Mouse (Mus musculus): ENCODE measurements around the gene Afdn.
A peak's percentile ranks its signal among the peaks of the same experiment; 100 is the strongest.
"Not testable (repeated sequence)": the region's sequence is repeated elsewhere in the genome, so short reads cannot be mapped to it uniquely, and the experiment has no call there.

Gene Afdn

DNA sequence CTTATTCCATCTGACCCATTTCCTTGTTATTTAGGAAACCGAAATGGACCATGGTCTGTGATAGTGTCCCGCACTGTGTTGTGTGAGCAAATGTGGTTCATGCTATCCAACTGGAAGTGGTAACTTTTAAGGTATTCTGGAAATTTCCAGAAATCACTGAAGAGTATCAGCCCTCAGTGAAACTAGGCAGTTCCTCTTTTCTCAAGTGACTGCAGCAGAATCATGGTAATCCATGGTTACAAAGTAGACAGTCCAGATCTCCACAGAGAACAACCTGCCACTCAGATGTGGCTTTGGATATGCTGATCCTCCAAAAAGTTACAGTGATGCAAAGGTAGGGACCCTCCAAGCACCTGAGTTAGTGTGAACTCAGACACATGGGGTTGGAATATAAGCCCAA, 21.4 kb upstream of the Afdn start:
- no peak for DNase-seq (ENCODE audit: low spot score)

DNA sequence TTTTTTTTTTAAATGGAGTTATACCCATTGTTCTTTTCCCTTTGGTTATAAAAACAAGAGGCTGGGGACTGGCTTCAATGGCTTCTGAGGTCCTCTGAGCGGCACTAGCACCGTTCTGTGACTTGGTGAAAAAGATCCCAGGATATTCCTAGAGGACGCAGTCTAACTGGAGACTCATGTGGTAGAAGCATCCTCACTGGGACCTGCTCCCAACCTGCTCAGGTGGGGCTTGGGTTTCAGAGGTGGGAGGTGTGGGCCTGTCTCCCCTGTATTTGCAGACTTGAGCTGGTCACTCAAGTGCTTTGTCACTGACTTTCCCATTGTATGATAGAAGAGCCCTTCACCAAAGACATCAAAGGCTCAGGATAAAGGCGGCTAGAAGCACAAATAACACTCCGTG, 20.4 kb upstream of the Afdn start:
- no peak for DNase-seq (ENCODE audit: low spot score)

DNA sequence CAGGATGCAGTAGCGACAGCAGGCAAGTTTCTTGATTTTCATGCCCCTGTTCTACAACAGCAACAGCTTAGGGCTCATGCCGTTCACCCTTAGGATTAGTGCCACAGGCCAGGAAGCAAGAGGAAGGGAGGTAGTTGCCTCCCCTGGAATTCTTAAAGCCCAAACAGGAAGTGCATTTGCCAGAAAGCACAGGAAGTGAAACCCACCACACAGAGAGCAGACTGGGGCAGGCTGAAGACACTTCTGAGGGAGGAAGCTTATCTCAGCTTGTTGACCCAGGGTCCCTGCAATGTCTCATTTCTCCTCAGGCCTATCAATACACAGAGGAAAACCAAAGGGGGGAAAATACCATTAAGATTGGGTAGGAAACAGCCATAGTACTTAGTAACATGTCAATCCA, 19.5 kb upstream of the Afdn start:
- DNase-seq (ENCODE audit: low spot score), result no peak

DNA sequence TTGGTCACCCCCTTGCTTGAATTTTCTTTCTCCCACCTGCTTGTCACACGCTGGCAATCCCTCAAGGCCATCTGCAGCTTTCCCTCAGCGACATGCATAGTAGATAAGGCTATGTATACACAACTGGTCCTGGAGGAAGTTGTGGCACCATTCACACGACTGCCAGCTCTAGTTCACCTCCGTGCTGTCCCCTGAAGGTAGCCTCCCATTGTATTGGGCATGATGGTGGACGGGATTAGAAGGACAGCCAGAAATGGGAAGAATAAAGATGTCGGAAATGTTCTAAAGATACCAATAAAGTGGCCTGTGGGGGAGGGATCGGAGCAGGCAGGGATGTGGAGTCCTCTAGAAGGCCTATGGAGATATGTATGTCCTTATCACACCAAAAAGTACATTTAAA, 18.7 kb upstream of the Afdn start:
- no peak for DNase-seq (ENCODE audit: low spot score)

DNA sequence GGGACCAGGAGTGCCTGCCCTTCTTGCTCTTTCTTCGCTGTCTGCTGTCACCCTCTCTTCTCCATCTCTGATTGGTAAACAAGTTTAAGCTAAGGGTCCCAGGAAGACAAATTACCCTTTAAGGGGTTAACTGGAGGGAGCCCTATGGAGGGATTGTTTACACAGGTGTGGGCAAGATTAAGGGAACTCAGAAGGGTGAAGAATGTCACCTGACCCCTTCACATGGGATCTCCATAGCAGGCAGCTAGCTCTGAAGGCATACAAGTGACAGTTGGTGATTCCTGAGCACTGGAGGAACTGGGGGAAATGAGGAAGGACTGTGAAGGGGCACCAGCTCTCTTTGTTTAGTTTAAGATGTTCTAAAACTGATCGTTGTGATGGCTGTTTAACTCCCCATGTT, 18.0 kb upstream of the Afdn start:
- no peak for DNase-seq (ENCODE audit: low spot score)

DNA sequence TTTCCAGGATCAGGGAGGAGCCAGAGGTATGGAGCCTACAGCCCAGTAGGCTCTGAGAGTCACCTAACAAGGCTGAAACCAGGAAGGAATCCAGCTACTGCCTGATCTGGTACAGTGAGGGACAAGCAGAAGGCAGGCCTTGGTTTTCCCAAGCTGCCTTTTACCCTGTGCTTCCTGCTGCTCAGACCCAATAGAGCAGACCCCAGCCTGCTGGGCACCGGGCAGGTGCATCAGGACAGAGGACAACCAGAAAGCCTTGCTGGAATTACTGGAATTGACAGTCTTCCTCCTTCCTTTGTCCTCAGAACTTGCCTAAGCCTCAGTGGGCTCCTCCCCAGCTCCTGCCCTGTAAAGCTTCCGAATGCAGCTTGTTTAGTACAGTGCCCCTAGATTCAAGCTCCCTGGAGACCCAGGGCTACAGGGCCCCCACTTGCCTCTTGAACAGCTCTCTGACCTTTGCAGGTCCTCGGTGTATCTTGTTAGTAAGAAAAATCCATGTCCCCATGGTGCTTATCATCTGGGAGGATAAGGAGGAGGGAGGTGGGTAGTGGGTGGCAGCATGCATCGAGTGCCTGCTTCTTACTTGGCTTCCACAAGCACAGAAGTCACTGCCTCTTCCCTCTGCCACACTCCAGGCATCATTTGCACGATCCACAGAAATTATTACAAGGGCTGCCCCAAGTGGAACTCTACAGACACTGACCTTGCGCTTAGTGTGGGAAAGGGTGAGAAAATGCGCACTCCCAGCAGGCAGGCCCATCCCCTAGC, 17.2 kb upstream of the Afdn start:
- DNase-seq (ENCODE audit: low spot score), result no peak

DNA sequence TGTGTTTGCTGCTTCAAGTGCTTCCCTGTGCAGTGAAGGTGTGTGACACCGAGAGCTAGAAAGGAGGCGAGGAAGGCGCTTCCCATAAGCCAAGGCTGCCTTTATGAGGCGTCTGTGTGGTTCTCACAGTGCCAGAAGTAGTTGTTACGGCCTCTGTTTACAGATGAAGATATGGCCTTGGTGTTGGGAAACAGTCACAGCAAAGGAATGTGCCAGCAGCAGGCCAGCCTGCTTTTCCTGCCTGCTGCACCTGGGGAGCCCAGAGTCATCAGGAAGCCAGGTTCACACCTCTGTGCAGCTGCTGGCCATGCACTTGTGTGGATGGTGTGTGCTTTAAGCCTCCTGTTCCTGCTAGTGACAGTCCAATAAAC, 16.6 kb upstream of the Afdn start:
- DNase-seq (ENCODE audit: low spot score), result no peak

DNA sequence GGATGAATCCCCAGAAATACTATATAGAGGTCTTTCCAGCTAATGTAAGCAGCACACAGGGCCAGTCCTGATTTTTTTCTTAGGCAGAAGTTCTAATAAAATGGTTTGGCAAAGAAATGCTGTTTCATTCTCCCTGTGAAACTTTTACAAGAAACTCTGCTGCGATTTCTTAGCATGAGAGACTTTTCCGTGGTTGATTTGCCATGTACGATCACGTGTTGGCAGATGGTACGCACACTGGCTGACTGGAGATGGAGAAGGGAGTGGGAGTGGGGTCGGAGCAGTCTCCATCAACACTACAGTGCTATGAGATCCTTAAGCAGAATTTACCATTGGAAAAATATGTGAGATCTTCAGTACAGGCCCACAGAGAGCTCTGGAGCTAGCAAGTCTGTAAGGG, 16.1 kb upstream of the Afdn start:
- DNase-seq (ENCODE audit: low spot score), result no peak

DNA sequence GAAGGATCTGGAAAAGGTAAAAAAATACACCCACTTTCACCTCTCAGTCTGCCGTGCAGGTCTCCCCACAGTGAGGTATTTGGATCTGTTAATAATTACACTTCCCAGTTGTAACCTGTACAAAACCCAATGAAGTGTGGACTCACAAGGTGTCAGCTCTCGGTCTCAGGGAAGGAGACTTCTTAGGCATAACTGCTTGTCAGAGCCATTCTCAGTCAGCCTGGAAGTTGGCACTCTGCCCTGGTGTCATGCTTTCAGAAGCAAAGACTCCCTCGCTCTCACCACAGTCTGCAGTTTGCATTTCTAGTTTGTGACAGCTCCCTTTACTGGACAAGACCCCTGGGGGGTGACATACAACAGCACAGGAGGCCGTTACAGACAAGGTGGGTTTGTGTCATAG, 15.5 kb upstream of the Afdn start:
- DNase-seq (ENCODE audit: low spot score), result peak; percentile 27

DNA sequence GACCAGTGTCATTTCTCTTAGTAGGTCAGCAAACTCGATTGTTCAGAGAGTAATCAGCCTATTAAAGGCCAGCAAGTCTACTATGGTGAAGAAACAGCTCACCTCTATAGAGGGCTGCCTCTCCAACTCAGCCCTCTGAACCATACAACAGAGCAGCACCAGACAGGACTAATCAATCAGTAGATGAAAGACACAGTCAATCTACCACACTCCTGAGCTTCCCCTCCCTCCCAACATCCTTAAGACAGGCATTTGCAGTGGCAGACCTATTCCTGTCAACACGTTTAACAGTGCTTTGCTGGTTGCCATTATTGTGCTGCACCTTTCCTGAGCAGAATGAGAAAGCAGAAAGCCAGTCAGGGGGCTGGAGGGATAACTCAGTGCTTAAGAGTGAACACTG, 15.0 kb upstream of the Afdn start:
- DNase-seq (ENCODE audit: low spot score), result no peak

DNA sequence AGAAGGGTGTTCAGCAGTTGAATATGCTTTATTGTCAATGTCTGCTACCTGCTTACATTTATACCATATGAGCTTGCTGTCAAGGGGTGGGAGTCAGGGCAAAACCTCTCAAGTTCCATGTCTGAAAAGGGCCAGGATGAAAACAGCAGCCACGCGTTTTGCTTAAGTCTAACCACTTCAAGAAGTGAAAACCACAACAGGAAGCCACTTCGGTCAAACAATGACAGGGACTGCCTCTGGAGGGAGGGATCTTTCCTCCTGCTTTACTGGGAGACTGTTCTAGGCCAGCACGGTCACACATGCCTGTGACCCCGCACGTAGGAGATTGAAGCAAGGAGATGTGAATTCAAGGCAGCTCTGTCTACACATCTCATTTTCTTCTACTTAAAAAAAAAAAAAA, 14.0 kb upstream of the Afdn start:
- DNase-seq (ENCODE audit: low spot score), result no peak

DNA sequence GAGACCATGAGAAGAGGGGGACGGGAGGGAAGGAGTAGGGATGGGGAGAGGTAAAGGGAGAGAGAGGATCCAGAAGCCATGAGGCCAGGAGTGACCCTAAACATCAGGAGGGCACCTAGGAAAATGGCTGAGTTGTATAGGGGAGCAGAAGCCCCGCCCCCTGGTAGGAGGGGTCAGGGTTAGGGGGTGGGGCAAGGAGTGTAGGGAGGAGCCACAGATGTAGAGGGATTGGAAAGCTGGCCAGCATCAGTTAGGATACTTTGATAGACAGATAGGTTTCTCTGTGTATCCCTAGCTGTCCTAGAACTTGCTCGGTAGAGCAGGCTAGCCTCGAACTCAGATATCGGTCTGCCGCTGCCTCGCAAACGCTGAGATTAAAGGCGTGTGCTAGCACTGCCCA, 12.7 kb upstream of the Afdn start:
- no peak for DNase-seq (ENCODE audit: low spot score)

DNA sequence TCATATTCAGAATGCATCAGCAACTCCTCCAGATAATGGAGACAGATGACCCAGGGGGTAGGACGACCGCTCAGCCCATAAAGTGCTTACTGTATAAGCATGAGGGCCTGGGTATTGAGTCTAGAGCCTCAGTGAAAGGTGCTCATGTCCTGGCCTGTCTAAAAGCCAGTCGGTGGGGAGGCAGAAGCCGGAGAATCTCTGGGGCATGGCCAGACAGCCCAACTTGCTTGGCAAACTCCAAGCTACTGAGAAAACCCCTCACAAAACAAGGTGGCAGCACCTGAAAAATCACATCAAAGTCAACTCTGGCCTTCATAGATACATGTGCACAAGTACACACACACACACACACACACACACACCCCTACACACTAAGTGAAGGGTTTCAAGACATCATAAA, 11.3 kb upstream of the Afdn start:
- no peak for DNase-seq (ENCODE audit: low spot score)

DNA sequence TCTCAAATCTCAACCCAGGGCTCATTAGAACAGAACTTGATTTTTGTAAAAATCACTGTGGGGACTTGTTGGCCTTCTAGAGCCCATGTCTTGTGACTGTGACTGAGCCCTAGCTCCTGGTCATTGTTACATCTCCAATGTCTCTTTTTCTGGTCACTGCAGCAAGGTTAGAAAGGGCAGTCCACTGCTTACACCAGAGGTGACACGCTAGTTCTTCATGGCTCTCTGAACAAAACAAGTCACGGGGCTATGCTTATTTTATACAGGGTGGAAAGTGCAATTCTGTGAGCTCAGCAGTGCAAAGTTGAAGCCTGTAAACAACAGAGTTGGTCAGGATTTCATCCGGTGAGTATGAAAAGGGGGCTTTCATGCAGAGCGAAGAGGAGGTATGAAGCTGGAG, 6.4 kb upstream of the Afdn start:
- DNase-seq (ENCODE audit: low spot score), result no peak

DNA sequence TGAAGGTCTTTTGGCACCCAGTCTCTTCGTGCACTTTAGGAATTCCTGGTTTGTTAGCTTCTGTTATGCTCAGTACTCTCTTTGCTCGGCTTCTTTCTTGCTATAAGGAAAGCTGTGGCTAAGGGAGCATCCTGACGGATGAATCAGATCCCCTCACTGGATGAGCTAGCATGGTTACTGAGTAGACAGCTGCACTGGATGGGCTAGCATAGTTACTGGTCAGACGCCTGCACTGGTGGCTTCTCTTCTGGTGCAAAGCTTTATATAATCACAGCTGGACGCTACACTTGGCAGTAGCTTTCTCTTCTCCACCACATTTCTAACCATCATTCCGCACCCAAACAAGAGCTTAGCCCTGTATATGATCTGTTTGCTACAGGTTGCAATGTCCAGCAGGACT, 5.4 kb upstream of the Afdn start:
- no peak for DNase-seq (ENCODE audit: low spot score)

DNA sequence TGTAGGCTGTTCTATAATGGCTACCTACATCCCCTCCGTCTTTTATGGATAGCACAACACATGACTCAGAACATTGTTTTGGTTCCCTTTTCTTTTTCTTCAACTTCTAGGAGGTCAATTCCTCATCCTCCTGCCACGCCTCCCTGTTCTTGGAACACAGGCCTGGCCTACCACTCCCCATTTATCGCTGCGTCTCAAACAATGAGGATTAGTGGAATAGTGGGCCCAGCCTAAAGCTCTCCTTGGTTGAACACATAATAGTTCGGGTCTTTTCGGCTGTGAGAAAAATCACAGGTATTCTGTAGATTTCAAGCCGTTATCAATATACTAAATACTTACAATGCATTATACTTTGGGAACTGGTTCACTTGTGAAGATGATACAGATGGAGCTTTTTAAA, 1.8 kb upstream of the Afdn start:
- no peak for DNase-seq (ENCODE audit: low spot score)

DNA sequence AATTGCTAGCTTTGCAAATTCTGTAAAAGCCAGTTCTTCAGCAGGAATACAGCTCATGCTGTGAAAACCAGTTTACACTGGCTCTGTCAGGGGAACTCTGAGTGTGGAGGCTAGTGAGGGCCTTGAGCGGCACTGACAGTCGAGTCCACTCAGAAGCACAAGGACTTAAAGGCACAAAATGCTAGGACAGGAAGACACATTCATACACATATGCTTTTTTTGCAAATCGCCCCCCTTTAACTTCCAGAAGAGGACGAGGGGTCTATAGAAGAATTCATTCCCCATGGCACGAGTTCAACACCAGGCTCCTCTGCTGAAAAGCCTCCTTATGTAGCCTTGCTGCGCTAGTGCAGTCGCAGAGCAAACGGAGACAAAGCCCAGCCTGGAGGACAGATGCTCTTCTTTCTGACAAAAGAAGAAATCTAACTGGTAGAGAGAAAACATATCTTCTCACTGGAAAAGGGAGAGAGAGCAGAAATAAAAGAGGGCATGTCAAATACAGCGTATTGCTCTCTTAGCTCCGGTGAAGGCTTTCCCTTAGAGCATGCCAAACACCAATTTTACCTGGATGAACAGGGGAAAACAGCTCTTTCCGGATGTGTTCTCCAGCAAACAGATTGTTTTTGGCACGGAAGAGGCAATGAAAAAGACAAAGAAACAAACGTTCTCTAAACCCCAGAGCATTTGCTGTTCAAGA, 1.0 kb upstream of the Afdn start:
- DNase-seq (ENCODE audit: low spot score), result no peak

DNA sequence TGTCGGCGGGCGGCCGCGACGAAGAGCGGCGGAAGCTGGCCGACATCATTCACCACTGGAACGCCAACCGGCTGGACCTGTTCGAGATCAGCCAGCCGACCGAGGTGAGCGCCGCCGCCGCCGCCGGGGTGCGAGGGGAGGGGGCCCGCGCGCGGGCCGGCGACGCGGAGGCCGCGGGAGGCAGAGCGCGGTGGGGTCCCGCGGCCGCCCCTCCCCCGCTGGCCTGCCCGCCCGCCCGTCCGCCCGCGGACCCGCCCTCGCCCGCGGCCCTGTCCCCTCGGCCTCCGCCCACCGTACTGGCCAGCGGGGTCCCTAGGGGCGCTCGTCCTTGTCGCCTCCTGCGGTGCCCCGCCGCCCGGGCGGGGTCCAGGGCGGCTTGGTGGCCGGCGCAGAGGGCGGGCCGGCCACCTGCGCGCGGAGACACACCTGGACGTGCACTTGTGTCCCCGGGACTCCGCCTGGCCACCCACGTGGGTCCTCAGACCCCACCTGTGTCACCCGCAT, 388 bp downstream of the Afdn start:
- DNase-seq (ENCODE audit: low spot score), result no peak

DNA sequence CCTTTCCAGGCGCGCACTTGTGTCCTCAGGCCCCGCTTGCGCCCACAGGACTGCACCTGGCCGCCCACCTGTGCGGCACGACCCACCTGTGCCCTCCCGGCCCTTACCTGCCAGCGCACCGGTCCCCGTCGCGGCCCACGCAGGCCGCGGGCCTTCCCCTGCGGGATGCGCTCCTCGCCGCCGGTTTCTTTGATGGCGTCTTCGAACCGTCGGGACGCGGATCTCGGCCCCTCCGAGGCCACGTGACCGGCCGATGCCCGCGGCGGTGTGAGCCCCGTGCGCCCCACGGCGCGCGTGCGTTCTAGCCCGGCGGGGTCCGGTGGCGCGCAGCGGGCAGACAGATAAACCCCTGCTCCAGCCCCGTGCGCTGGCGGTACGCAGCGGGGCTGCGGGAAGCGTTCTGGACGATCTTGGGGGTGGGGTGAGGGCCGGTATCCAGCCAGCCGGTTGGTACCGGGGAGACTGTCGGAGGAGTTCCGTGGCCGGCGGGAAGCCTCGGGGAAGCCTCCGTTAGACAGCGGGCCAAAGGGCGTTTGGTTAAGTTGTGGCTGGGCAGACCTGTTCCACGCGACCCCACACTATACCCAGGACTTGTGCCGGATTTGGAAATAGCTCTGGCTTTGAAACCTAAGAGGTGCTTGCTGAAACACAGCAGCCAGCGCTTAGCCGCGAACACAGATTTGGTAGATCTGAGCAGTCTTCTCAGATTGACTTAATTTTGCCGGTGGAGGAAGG, 1.0 kb downstream of the Afdn start, which contains the start of gene Tcte2:
Gene Tcte2 (minus strand): TSS at position 647 of the 735 bp plus-strand sequence.
- no peak for DNase-seq (ENCODE audit: low spot score)

DNA sequence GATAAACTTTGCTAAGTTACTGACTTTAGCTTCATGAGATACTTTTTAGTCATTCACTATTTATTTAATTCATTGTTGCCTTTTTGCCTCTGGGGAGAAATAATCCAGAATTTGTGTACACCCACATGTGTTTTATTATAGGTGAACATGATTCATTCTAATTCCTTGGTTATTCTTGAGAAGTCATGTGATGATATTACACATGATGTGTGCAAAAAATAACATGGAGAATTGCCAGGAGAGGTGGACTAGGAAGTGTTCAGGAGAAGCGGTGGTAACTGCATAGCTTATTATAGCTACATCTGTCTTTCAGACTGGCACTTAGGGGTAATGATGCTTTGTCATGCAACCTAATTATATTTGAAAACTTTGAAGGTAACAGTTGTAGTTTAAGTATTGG, 3.5 kb downstream of the Afdn start:
- DNase-seq (ENCODE audit: low spot score), result no peak

DNA sequence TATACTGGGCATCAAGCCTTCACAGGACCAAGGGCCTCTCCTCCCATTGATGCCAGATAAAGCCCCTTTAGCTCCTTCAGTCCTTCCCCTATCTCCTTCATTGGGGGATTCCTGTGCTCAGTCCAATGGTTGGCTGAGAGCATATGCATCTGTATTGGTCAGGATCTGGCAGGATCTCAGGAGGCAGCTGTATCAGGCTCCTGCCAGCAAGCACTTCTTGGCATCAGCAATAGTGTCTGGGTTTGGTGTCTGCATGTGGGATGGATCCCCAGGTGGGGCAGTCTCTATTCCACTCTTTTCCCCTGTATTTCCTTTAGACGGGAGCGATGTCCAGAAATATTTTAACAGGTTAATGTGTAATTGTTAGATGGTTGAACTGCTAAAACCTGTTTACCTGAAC, 4.6 kb downstream of the Afdn start:
- not testable (repeated sequence) for DNase-seq (ENCODE audit: low spot score)

DNA sequence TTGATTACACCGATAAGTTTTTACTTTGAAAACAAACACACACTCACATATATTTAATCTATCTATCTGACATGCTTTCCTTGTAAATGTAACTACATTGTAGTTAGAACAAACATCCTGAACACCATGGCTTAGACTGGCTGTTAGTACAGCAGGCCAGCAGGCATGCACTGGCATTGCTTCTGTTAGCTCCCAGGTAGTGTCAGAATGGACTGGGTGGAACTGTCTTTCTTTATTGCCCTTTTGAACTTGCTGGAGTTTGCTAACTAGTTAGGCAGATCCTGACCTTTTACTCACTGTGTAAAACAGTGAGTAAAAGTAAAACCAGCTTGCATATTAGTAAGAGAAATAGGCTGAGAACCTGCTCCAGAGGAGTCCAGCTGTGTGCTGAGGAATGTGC, 8.2 kb downstream of the Afdn start:
- DNase-seq (ENCODE audit: low spot score), result no peak

DNA sequence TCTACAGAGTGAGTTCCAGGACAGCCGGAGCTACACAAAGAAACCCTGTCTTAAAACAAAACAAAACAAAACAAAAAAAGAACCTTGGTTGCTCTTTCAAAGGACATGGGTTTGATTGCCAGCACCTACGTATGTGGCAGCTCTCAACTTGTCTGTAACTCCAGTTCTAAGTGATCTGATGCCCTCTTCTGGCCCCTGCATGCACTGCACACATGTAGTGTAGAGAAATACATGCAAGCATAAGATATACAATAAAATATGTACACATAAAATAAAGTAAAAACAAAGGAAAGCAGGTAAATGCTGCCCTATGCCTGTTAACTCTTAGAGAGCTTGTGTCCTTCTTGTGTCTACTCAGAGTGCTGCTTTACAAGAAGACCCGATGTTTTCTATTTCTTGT, 8.9 kb downstream of the Afdn start:
- DNase-seq (ENCODE audit: low spot score), result no peak

Data from ovary, postnatal 10 days (tissue).